Mouse (Mus musculus): Measurements from ENCODE around the gene Crip1. TPM values are rescaled to one million over a fixed set of nuclear protein-coding genes. Genes with fewer than 3 reads are reported as not detected.

Gene Crip1
- total and polyA plus RNA-seq, 3 experiments = 282 to 438 TPM; not detected in 1

- Histone ChIP-seq H3K79me2 (ENCODE audit: control insufficient read depth, insufficient read depth, low read length, poor library complexity) (peaks cover 78% of the 10 kb centered on the region), H3K4me1 (ENCODE audit: control insufficient read depth in 1 of 2, insufficient read depth in 2 of 2, low read length in 2 of 2) (peaks cover 23 to 35% of the 10 kb centered on the region in 2 experiments), H3K27me3 (ENCODE audit: control insufficient read depth in 1 of 2, insufficient read depth in 2 of 2, low read length in 2 of 2) (no peaks in the 10 kb centered on the region), H3K9ac (ENCODE audit: control insufficient read depth, low read depth, low read length, poor library complexity, severe bottlenecking) (peak overlapping the region; percentile 33), H3K27ac (ENCODE audit: control insufficient read depth, low read depth, low read length) (peak overlapping the region; percentile 87), H3K9me3 (replicated peaks; ENCODE audit: insufficient read depth, low read length) (no peaks in the 10 kb centered on the region), H3K4me3 (ENCODE audit: control insufficient read depth in 1 of 2, insufficient read depth in 1 of 2, low read depth in 2 of 2, low read length in 2 of 2) (peak overlapping the region in 1 of 2 experiments; percentile 1; a peak in 2 of 4 replicates), H3K36me3 (ENCODE audit: control insufficient read depth in 1 of 2, insufficient read depth in 2 of 2, low read length in 2 of 2) (peaks cover 15 to 29% of the 10 kb centered on the region in 2 experiments)
- DNase-seq (ENCODE audit: low read depth, low spot score) = peak; percentile 99
- TF ChIP-seq CHD2 (IDR thresholded peaks at IDR 0.05; ENCODE audit: low read length) (no peak), HCFC1 (IDR thresholded peaks at IDR 0.05; ENCODE audit: low read depth, low read length) (no peak), NRF1 (IDR thresholded peaks at IDR 0.05; ENCODE audit: insufficient read depth, low read depth, low read length, poor library complexity, severe bottlenecking) (no peak), MYB (IDR thresholded peaks at IDR 0.05; ENCODE audit: low read depth, low read length) (no peak), ZC3H11A (IDR thresholded peaks at IDR 0.05; ENCODE audit: low read depth, low read length) (no peak), RAD21 (IDR thresholded peaks at IDR 0.05; ENCODE audit: low read depth, low read length) (no peak), UBTF (IDR thresholded peaks at IDR 0.05; ENCODE audit: borderline replicate concordance, insufficient read depth, low read depth, low read length) (no peak), BHLHE40 (IDR thresholded peaks at IDR 0.05; ENCODE audit: borderline replicate concordance, low read depth, low read length) (no peak), MYC (IDR thresholded peaks at IDR 0.05; ENCODE audit: low read depth, low read length) (no peak), MAFK (IDR thresholded peaks at IDR 0.05; ENCODE audit: borderline replicate concordance, low read depth, low read length) (no peak), ZMIZ1 (IDR thresholded peaks at IDR 0.05; ENCODE audit: low read depth, low read length) (no peak), ZKSCAN1 (IDR thresholded peaks at IDR 0.05; ENCODE audit: low read depth, low read length) (no peak), TBP (IDR thresholded peaks at IDR 0.05; ENCODE audit: low read depth, low read length) (peak; percentile 84; the same call in 1 of the 2 replicates), POLR2A (IDR thresholded peaks at IDR 0.05; ENCODE audit: control insufficient read depth in 1 of 2, insufficient read depth in 1 of 2, low read depth in 1 of 2, low read length in 2 of 2, poor library complexity in 1 of 2) (peak in 1 of 2 experiments; percentile 58; a peak in 1 of 4 replicates), TAL1 (IDR thresholded peaks at IDR 0.05; ENCODE audit: low read length) (peak; percentile 98), CTCF (IDR thresholded peaks at IDR 0.05 in 2 of 3, conservative IDR thresholded peaks at IDR 0.05 in 1 of 3; ENCODE audit: control insufficient read depth in 1 of 3, insufficient read depth in 1 of 3, low read depth in 2 of 3, low read length in 3 of 3, poor library complexity in 1 of 3, severe bottlenecking in 1 of 3) (no peak), MAX (IDR thresholded peaks at IDR 0.05; ENCODE audit: low read length) (no peak), GATA1 (IDR thresholded peaks at IDR 0.05; ENCODE audit: low read depth, low read length) (peak; percentile 99), NELFE (IDR thresholded peaks at IDR 0.05; ENCODE audit: low read depth, low read length) (no peak)
Observed at GRCm38 (mm10) chr12:113107431-113108124, 38.5 kb upstream of the Crip1 start.
